Mouse (Mus musculus): ENCODE data around the gene Reln.

Gene Reln

GRCm38 (mm10) chr5:21919281-21919780 lies 425.2 kb downstream of the Reln start:
- no peak for DNase-seq

- DNase-seq: peak in 1 of 2 experiments; percentile 8
Measured at GRCm38 (mm10) chr5:21915973-21916372, 428.5 kb downstream of the Reln start.

GRCm38 (mm10) chr5:21914776-21915175 lies 429.7 kb downstream of the Reln start:
- no peak for DNase-seq

GRCm38 (mm10) chr5:21912835-21913530 lies 431.5 kb downstream of the Reln start:
- DNase-seq: no peak

GRCm38 (mm10) chr5:21910726-21911125 lies 433.8 kb downstream of the Reln start:
- DNase-seq: no peak

- no peak for DNase-seq
Measured at GRCm38 (mm10) chr5:21909713-21910112, 434.8 kb downstream of the Reln start.

GRCm38 (mm10) chr5:21901411-21901810 lies 443.1 kb downstream of the Reln start:
- no peak for DNase-seq

GRCm38 (mm10) chr5:21900891-21901290 lies 443.6 kb downstream of the Reln start:
- no peak for DNase-seq

GRCm38 (mm10) chr5:21898875-21899274 lies 445.6 kb downstream of the Reln start:
- no peak for DNase-seq

- no peak for DNase-seq
Measured at GRCm38 (mm10) chr5:21896586-21896985, 447.9 kb downstream of the Reln start.

- no peak for DNase-seq
Measured at GRCm38 (mm10) chr5:21894168-21894567, 450.3 kb downstream of the Reln start.

- no peak for DNase-seq
Measured at GRCm38 (mm10) chr5:21866750-21867149, 477.8 kb downstream of the Reln start.

- peak; percentile 6 to 7 for DNase-seq
Measured at GRCm38 (mm10) chr5:21866311-21866712, 478.2 kb downstream of the Reln start.

- DNase-seq: peak; percentile 37 to 57
Measured at GRCm38 (mm10) chr5:21865346-21866107, 479.0 kb downstream of the Reln start, which contains the start of gene Slc26a5. Slc26a5 (minus strand) TSS chr5:21865604.

GRCm38 (mm10) chr5:21858653-21859052 lies 485.8 kb downstream of the Reln start:
- DNase-seq: no peak

GRCm38 (mm10) chr5:21851679-21852340 lies 492.7 kb downstream of the Reln start:
- DNase-seq: no peak

- DNase-seq: no peak
Measured at GRCm38 (mm10) chr5:21847438-21847837, 497.1 kb downstream of the Reln start.

GRCm38 (mm10) chr5:21846616-21847290 lies 497.7 kb downstream of the Reln start:
- DNase-seq: no peak

GRCm38 (mm10) chr5:21844676-21845075 lies 499.8 kb downstream of the Reln start:
- DNase-seq: no peak
